Mouse (Mus musculus): ENCODE results near the gene Sfrp4.

DNA sequence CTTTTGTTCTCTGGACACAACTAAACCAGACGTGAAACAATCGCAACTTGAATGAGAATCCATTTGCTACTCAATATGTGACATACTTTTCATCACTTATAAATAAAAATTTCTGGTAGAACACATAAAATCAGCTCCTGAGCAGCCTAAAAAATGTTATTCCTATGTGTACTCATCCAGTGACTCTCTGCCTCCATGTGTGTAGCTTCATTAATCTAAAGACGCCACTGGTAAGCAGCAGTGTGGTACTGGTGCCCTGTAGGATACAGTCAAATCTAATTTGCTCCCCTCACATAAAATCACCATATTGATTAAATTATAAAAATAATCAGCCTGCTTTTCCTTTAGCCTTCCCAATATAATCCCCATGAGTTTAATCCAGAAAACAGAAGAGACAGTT lies 9.9 kb upstream of the Sfrp4 start:
- no peak for TF ChIP-seq CTCF (IDR thresholded peaks at IDR 0.05; ENCODE audit: borderline replicate concordance, control insufficient read depth, extremely low read depth, insufficient read depth, low read length, poor library complexity)
- no peak for TF ChIP-seq POLR2A (IDR thresholded peaks at IDR 0.05; ENCODE audit: control insufficient read depth, extremely low read depth, insufficient read depth, low read length, poor library complexity)
